Mouse (Mus musculus) cerebellum, adult (tissue): Measurements from ENCODE around the gene Shank2.

Experiments
- ATAC-seq: cut with Nextera tagmentation; 2 replicates; pipeline ENCODE4 v1.9.2; 2017; ENCODE audit warnings: mild to moderate bottlenecking, moderate library complexity, mixed read lengths; ENCODE audit not compliant: insufficient number of reproducible peaks, low FRiP score, low TSS enrichment

The Shank2 gene

DNA sequence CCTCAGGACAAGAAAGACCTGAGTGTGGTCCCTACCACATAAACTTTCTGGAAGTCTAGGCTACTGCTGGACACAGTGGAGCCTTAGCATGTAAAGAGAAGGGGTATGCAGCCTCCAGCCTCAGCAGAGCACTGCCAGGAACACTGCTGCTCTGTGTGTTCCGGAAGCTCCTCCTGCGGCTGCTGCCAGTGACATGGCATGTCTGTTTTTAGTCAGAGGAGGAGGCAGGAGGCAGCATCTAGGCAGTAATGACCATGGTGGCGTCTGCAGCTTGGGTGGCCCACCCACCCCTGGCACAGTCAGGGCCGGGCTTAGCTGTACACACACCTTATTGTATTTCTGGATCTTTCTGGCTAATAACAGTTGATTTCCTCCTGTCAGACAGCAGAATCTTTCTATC lies 405.9 kb downstream of the Shank2 start:
- no peak for ATAC-seq

DNA sequence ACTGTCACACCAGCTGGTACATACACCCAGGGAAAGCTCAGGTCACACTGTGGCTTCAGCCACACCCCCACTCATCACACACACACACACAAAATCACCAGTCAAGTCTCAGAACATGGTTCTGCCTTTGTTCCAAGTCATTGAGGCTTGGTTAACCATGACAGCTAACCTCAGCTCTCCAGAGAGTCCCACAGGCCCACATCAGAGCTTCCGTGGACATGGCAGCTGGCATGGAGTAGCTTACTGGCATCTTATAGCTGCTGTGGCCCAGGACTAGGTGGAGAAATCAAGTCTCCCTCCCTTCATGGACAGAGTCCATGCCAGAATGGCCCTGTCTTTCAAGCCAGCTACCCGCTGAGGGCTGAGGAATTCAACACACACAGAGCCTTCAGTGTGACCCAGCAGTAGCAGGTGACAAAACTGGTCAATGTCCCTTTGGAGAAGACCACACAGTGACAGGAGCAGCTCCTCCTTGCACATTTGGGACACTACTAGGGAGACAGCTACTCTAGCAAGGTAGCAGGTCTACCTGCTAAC lies 406.8 kb downstream of the Shank2 start:
- no peak for ATAC-seq

DNA sequence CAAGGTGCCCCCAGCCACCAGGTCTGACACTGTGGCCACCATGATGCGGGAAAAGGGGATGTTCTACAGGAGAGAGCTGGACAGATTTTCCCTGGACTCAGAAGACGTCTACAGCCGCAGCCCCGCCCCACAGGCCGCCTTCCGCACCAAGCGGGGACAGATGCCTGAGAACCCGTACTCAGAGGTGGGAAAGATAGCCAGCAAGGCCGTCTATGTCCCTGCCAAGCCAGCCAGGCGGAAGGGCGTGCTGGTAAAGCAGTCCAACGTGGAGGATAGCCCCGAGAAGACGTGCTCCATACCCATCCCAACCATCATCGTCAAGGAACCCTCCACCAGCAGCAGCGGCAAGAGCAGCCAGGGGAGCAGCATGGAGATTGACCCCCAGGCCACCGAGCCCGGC lies 408.0 kb downstream of the Shank2 start:
- no peak for ATAC-seq

DNA sequence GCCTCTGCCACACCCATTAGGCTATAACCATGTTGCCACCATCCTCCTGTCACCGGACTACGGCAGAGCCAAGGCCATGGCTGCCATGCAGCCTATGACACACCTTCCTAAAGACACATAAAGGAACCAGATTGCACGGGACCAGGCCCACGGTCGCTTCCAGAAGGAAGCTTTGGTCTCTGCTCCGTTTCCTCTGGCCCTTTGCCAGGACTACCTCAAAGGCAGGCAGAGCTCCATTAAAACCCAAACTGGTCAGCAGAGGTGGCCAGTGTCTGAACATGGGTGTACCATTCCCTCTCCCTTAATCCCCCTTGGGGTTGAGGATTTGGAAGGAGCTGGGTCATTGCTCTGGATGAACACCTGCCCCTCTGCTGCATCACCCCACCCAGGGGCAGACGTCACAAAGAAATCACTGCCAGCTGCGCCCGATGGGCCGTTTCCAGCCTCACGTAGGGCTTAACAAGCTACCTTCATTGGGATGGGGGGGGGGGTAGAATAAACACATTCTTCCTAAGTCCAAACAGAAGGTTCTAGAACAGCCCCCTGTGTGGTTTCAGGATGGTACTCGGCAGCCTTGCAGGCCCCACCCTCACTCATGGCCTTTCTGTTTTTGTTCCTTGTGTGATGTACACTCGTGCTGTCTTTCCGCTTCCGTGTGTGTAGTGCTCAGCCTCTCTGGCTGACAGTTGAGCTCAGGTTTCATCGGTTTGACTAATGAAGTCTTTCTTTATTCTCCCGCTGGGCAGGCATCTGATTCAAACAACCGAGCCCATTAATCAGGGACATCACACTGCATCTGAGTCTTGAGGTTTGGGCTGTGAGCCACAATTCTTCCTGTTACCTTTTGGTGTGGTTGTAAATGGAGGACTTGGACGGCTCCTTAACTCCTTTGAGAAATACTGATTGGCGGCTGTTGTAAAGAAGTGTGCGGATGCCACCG lies 410.5 kb downstream of the Shank2 start:
- no peak for ATAC-seq

DNA sequence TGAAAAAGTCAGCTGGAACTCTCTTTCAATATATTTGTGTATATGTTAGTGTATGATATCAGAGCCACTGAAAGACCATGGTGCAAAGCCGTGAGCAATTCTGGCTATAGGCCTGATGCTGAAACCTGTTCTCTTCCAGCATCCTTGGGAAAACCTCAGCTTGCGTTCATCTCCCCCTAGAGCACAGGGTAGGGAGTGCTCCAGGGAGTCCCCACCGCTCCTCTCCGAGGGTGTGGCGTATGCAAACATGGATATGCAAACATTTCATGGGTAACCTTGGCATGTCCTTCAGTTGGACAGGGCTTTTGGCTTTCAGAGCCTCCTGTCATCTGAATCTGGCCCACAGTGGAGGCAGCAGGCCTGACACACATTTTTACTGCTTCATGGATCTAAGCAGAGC lies 412.9 kb downstream of the Shank2 start:
- no peak for ATAC-seq

DNA sequence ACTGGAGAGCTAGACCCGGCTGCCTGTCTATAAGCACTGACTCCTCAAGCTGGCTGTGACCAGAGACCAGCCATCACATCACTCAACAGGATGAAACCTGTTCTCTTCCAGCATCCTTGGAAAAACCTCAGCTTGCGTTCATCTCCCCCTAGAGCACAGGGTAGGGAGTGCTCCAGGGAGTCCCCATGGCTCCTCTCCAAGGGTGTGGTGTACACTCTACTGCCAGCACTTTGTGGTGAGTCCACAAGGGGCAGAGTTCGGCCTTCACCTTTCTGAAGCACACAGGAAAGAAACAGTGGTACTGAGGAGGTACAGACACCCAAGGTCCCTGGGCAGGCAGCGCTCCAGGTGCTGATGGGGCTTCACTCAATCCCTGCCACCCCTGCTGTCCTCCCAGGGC lies 414.1 kb downstream of the Shank2 start:
- no peak for ATAC-seq

DNA sequence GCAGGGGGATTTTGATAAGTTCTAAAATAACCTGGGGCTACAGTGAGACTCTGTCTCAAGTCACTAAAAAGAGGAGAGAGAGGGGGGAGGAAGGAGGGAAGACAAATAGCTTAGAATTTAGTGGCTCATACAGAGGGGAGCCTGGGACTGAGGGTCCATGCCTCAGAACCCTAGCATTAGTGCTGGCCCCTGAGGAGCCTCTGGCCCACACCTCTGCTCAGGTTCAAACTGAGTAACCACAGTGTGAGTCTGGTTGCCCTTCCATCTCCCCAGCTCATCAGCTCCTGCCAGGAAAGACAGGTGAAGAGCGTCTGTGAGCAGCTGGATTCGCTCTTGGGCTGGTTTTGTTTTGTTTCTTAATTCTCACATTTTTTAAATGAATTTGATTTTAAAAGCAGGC lies 415.5 kb downstream of the Shank2 start:
- ATAC-seq, result no peak

DNA sequence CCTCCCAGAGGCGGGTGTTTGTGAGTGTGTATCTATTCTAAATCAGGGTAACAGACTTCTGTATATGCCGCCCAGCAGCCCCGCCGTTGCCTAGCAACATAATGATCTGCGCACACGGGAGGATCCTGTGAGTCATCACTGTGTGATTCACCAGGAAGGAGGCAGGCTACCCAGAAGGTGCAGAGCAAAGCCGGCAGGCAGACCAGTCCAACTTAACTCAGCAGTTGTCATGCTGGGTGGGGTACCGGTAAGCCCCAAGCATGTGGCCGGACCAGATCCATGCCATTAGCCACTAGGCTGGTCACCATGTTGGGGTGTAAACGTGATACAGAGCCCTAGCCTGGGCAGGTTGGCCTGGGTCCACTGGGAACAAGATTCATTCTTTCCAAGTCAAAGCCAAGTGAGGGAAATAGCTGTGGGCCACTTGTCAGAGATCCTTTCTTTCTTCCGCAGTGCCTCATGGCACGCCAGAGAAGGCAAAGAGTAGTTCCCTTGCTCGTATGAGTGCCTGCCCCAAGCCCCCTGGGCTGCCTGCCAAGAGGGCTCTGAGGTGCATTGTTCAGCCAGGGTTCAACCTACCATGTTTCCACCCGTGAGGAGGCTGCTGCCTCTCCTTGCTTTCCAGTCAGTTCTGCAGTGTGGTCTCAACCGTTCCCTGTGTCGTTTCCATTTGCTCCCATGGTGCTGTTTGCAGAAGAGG lies 416.1 kb downstream of the Shank2 start:
- peak; percentile 69 for ATAC-seq

DNA sequence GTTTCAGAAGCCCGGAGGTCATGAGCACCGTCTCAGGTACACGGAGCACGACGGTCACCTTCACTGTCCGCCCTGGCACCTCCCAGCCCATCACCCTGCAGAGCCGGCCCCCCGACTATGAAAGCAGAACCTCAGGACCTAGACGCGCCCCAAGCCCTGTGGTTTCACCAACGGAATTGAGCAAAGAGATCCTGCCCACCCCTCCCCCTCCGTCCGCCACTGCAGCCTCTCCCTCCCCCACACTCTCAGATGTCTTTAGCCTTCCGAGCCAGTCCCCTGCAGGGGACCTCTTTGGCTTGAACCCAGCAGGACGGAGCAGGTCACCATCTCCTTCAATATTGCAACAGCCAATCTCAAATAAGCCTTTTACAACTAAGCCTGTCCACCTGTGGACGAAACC lies 418.8 kb downstream of the Shank2 start:
- no peak for ATAC-seq

DNA sequence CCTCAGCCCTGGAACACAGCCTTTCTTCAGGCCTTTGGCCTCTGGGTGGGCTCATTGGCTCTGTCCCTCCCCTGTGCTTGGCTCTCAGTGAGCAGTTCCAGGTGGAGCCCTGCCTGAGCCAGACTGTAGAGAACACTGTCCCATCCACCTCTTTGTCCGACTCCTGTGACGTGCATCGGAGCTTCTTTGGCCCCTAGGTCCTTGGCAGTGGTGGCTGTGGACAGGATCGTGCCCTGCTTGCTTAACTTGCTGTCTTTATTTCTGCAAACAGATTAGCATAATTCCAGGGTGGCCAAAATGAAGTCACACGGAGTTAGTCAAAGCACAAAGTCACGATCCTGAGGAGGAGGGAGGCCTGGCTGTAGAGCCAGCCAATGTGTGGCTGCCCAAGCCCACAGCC lies 419.8 kb downstream of the Shank2 start:
- no peak for ATAC-seq

DNA sequence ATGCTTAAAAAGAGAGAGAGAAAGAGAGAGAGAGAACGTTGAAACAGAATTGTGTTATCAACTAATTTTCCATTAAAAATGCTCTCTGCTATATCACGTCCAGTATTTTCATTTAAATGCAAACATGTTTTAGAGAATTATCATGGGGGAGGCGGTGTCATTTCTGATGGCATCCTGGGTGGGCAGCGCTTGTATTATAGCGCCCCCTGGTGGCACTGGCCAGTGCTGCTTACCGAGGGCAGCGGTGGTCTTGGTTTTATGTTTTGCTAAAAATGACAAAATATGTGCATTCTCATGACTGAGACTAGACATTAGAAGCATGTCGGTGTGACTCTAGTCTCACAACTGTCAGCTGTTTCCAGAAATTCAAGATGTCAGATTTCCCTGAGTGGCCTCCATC lies 424.2 kb downstream of the Shank2 start:
- ATAC-seq, result no peak

DNA sequence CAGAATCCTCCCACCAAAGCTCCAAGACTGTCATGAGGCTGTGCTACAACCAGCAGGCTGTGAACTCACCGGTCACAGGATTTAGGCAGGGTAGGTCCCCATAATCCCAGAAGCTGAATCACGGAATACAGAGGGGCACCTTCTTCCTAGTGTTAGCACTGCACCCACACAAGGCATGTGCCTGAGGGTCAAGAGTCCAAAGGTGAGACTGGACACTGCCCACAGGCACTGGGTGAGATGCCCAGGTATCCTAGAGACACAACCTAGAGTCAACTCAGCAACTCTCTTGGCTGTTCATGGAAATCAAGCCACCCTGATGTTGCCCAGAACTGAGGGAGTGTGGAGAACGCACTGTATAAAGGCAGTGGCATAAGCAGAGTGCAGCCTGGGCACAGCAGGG lies 424.9 kb downstream of the Shank2 start:
- no peak for ATAC-seq

DNA sequence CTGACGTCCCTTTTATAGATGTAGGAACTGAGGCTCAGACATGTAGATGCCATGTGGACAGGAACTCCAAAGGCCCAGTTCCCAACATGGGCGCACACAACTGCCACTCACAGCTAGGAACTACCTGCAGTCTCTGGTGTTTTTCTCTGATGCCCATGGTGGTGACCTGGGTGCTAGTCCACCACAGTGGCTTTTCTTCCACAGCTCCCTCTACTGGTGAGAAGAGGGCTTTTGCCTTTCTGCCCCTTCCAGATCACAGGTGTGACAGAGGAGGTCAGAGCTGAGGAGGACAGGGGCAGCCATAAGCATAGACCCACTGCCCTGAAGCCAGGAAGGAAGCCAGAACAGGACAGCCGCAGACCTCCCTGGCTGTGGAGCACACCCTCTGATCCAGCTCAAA lies 425.7 kb downstream of the Shank2 start:
- ATAC-seq, result no peak

DNA sequence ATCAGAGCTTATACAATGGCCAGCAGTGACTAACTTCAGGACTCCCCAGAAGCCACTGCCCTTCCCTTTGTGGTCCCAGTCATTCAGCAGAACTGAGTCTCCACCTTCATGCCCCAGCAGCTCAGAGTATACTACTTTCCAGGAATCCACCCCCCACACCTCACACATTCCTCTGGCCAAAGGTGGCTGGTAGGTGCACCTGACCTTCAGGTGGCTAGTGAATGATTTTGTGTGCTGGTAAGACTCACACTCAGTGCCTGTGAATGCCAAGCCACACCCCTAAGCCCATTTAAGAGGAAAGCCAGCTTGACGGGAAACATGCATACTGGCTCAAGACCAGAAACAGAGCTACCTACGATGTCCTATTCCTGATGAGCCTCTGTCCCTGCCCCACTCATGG lies 431.2 kb downstream of the Shank2 start:
- no peak for ATAC-seq

DNA sequence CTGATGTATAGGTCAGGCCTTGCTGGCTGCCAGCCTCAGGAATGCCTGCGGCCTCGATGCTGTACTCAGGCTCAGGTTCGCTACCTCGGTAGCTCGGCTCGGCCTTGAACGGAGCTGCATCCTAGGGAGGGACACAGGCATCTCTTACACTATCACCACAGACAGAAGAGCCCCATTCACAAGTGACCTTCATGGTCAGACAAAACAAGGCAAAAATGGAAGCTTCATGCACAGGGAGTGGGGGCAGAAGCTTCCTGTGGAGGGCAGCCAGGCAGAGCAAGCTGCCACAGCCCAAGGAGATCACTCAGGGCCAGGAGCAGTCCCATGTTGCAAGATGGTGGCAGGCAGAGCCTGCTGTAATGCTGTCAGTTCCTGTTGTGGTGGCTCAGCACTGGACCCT lies 437.1 kb downstream of the Shank2 start:
- no peak for ATAC-seq

DNA sequence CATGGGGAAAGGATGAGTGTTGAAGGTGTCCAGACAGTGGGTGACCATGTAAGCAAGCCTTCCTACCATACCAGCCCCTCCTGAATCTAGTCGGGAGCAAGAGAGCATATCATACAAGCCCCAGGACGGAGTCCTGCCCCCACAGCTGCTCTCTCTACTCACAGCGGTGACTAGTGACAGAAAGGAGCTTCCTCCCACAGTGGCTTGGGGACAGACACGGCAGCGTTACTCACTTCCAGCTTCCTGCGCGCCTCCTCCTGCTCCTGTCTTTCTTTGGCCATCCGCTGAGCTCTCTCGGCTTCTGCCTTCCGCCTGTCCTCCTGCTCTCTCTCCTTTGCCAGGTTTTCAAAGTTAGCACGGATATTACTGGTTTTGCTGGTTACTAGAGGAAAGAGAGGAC lies 439.7 kb downstream of the Shank2 start:
- ATAC-seq, result no peak

DNA sequence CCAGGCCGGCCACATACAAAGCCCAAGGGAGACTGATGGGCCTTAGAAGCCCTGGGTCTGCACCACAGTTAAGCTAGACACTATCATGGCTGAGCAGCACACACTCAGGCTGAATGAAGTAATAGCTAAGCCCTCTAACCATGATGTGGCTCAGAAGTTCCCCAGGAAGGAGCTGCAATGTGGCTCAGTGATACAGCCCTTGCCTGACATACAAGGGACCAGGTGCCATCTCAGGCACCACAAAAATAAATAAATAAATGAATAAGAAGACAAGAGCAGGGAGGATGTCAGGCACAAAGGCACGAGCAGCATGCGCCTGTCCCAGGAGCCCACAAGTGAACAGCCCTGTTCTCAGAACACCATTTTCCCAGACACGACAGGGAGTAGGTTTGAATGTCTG lies 440.2 kb downstream of the Shank2 start:
- no peak for ATAC-seq

DNA sequence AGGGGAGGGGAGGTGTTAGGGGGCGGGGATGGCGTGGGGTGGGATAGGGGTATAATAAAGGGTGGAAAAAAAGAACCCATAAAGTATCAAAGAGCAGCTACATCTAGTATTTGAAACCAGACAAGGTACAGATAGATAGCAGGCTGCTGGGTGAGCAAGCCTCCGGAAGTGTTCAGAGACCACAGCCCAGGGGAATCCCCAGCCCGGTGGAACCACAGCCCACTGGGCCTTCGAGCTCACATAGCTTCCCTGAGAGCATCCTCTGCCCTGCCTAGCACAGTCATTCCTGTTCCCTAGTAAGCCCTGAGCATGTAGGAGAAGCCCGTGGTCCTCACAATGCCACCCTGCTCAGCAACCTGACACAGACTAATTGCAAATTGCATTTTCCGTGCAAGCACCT lies 443.1 kb downstream of the Shank2 start:
- ATAC-seq, result no peak

DNA sequence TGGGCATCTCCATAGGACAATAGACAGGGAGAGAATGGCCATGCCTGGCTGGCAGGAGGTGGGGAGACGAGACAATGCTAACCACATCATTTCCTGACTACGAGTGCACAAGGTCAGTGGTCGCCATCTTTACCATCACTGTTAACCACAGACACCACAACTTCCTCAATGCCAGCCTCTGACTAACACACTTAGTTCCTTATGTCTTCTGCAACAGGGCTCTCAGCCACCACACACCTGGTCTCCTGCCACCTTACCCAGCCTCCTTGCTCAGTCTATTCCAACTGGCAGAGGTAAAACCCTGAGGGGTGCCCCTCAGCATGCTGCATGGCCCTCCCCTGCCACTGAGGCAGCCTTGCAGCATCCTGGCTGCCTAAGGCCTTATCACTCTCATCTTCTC lies 445.4 kb downstream of the Shank2 start:
- no peak for ATAC-seq

DNA sequence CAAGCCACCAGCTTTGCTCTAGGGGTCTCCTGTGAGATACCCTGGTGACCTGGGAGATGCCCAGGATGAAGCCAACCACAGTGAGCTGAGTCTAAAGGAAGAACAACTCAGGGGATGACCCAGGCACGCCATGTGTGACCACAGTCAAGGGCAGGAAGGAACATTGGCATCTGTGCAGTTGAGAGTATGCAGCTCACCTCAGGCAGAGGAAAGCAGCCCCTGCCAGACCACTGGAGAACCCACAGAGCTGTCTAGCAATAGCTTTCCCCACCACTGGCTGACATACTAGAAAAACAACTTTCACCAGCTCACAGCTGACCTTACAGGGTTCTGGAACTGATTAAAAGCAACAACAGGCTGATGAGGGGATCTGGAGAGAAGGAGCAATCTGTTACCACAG lies 446.5 kb downstream of the Shank2 start:
- no peak for ATAC-seq
